Mouse (Mus musculus) fibroblast of lung, adult 2 months (primary cell): Measurements from ENCODE around the gene Elof1.

Source experiments
- DNase-seq: peaks from one replicate; pipeline ENCODE4 v3.0.0-alpha.2; 2011; ENCODE audit warnings: low read depth

The Elof1 gene

DNA sequence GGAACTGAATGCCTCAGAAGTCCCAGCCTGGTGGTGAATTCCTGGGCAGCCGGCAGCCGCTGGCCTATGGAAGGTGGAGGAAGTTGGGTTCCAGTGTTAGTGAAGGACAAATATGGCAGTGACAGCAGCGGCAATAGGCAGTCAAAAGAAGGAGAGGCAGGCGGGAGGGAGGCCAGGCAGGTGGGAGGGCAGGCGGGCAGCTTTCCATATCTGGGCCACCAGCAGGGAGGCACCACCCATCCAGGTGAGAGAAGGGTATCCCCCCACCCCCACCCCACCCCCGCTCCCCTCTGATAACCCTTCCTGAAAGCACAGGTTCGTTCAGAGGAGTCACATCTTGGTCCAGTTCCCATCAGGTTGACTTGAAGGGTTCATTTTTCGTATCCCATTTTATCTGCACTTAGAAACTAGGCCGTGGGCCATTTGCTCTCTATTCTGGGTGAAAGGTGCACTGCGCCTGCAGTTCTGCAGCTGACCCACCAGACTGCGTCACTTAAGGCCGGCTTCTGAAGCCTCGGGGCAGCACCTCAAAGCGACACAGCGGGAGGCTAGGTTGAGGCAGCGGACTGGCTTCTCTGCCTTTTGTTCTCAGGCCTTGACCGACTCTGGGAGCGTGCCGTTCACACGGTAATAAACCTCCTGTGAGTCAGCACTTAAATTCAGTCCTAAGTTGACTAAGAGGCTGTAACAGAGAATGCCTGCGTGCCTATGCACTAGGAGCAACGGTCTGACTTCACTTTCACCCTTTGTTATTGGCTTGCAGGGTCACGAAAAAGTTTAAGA, 20.0 kb upstream of the Elof1 start:
- DNase-seq, result peak; percentile 73

DNA sequence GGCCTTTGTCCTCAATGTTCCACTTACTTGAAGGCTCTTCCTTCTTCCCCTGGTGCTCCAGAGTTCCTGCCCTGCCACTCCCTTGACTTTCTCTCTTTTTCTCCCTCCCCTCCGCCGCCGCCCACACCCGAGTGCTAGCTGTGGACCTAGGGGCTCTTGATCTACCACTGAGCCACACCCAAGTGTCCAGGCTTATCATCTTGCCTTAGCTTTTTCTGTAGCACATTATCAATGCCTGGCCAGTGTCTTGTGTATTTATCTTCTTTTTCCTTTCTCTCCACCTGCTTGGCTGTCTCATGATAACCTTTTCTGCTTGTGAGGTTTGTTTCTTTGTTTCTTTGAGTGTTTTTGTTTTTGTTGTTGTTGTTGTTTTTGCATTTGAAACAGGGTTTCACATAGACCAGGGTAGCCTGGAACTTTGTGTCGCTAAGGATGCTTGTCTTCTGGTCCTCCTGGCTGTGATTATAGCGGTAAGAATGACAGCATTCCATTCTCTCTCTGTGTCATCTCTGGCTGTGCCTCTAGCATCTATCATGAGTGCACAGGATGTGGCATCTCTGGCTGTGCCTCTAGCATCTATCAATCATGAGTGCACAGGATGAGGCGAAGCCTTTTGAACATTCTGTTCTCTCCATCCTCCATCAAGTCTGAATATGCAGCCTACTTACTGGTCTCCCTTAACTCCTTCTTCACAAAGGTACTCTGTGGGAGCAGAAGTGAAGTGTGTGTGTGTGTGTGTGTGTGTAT, 18.8 kb upstream of the Elof1 start, which contains the start of gene Acp5:
Gene Acp5, minus strand, starts transcription at position 68 of the 747 bp plus-strand sequence.
- DNase-seq, result no peak

DNA sequence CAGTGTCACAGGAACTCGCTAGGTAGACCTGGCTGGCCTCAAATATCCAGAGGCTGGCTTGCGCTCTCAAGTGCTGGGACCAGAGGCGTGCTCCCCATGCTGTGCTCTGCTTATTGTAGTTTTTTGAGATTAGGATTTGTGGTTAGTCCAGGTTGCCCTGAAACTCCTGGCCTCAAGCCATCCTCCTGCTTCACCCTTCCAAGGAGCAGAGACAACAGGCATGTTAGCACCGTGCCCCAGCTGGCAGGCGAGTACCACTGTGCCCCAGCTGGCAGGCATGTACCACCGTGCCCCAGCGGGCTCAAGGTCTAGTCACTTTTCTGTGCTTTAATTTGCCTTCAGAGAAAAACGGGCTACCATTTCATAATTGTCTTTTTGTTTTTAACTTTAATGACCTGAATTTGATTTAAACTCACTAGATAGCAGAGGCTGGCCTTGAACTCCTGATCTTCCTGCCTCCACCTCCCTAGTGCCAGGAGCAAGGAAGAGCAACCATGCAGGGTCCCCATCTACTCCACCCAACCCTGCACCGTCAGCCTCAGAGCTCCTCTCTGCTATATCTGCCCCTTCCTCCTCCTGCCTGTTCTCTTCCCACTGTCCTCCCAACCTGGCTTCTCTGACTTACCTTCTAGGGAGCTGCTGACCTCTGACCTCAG, 18.1 kb upstream of the Elof1 start:
- no peak for DNase-seq

DNA sequence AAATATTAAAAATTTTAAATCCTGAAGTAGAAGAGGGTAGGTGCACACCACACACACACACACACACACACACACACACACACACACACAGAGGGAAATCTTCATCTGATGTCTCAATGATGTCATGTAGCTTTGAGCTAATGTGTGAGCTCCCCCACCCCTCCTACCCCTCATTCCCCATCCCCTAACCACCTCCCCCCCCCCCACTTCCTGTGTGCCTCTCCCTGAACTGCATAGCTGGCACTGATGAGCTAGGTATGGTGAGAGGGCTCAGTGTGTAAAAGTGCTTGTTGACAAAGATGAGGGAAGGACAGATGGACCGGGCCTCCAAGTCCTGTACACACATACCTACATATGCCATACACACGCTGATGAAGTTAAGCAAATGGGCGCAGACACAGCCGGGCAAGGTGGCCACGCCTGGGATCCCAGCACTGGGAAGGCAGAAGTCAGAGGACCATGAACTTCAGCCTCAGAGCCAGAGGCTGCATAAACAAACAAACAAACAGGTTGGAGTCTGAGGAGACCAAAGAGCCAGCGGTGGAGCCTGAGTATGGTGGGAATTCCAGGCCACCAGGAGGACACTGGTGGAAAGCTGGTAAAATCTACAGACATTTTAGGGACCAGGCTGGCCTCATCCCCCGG, 17.4 kb upstream of the Elof1 start:
- DNase-seq, result no peak

DNA sequence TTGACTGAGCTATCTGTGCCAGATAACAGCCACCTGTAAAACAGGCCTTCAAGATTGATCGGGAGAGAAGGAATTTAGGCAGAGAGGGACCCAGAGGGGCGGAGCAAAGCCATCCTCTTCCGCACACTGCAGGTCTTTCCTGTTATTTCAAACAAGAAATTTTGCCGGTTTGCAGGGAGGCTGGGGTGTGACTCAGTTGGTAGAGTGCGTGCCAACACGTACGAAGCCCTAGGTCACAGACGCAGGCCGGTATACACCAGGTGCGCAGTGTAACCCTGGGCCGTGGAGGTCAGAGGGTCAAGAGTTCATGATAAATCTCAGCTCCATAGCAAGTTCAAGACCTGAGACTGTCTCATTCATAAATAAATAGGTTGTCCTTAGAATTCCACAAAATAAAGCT, 15.2 kb upstream of the Elof1 start:
- DNase-seq, result no peak

DNA sequence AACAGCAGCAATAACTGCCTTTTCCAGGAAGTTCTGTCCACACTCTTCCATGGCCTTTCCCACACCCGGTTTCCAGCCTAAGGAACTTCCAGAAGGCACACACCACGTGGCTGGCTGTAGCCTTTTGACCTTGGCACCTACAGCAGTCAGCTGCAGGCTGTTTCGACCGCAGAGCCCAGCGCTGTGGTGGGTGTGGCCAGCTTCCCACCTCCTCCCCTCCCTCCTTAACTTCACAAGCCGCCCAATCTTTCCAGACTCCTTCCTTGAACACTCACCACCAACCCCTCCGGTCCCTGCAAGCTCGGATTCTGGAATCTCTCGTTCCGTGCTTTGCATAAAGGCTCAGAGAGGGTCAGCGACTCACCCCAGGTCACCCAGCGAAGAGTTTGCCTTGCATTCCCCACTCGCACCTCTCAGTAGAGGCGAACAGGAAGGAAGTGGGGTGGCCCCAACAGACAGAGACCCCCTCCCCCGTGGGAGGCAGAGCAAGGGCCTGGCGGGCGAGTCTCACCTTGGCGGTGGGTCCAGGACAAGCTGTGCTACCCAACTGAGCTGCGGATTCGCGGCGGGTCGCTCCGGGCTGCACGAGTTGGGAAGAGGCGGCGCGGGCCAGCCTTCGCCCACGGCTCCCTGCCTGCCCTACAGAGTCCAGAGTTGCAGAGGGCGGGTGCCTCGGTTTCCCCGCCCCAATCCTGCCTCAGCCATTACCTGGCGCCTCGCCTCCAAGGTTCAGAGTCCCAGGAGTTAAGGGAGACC, 14.4 kb upstream of the Elof1 start:
- DNase-seq, result peak; percentile 79

DNA sequence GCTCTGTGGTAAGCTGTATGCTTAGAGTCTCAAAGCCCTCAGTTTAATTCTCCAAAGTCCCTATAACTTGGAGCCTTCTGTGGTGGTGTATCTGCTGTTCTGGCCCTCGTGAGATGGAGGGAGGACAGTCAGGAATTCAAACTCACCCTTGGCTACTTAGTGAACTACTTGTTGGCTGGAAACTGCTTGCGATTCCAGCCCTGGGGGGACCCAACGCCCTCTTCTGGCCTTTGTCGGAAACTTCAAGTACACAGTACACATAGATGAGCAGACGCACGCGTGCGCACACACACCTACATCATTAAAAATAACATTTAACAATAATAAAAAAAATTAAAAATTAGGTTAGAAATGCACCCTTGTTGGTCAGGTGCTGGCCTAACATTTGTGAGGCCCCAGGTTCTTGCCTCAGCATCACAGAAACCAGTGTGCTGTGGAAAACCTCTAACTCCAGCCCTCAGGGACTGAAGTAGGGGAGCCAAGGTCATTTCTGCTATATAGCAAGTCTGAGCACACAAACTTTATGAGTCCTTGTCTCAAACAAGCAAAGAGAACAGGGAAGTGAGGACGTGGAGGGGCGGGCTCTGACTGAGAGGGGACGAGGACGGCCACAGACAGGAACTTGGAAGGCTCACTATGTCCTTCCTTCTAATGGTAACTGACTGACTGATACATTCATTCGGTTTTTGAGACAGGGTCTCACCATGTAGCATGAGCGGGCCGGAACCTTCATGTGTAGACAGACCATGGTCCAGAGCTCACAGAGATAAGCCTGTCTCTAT, 8.5 kb upstream of the Elof1 start:
- DNase-seq, result no peak

DNA sequence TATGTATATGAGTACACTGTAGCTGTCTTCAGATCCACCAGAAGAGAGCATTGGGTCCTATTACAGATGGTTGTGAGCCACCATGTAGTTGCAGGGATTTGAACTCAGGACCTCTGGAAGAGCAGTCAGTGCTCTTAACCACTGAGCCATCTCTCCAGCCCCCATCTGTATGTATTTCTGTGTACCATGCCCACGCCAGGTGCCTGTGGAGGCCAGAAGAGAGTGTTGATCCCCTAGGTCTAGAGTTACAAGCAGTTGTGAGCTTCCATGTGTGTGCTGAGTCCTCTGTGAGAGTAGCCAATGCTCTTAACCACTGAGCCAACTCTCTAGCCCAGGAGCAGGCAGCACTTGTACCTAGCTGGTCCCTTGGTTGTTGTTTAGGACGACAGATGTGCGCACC, 7.2 kb upstream of the Elof1 start:
- no peak for DNase-seq

DNA sequence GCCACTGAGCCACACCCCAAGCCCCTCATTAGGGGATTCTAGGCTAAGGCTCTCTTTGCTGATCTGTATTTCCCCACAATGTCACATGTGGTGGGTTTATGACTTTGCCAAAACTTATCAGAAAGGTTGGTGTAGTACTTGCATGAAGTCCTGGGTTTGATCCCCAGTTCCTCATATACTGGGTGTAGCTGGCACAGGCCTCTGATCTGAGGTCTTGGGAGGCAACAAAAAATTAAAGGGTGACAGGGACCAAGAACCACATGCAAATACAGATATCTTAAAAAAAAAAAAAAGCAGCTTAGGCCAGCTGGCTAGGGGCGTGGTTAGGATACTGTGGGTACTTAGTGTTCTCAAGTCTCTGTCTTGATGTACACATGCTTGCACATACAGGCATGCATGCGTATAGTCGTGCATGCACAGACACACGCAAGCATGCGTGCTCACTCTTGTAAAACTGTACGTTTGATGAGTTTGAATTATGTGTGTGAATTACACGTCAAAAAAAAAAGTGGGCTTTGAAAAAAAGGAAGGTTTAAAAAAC, 6.2 kb upstream of the Elof1 start:
- DNase-seq, result no peak

DNA sequence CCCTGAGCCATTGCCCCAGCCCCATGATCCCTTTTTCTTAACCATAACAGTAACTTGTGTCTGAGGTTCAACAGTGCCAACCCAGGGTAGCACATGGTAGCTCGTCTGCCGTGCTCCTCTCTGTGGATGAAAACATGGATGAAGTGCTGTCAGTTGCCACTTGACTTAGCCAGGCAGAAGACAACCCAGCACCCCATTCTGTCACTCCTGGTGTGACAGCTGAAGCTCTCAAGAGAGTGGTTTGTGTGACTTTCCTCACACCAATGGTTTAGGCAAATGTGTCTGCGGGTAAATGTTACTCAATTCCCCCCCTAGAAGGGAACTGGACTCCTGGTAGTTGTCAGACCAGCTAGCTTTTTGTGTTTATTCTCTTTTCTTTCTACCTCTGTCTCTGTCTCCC, 5.0 kb upstream of the Elof1 start:
- no peak for DNase-seq

DNA sequence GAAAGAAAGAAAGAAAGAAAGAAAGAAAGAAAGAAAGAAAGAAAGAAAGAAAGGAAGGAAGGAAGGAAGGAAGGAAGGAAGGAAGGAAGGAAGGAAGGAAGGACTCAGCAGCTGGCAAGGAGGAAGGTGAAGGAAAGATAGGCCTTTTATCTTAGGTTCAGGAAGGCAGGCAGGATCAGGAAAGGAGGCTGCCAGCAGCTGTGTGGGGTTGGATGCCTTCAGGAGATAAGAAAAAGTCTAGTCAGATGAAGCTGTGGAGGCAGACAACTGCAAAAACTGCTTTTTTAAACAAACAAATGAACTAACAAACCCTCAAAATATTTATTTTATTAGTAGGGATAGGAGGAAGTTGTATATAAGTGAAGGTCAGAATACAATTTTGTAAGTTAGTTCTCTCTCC, 4.6 kb upstream of the Elof1 start:
- no peak for DNase-seq

DNA sequence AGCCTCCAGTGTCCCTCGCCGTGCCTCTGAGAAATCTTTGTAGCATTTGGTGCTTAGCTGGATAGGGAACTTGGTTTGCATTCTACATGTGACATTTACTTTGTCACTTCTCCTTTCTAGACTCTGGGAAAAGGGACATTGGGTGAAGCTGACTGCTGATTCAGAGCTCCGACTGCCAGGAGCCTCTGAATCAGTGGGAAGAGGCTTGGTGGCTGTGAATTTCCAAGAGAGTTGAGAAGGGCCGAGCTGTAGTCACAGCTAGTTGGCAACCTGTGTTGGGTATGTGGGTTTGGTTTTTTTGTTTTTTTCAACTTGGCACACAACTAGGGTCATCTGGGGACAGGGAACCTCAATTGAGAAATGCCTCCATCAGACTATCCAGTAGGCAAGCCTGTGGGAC, 2.6 kb upstream of the Elof1 start:
- DNase-seq, result no peak

DNA sequence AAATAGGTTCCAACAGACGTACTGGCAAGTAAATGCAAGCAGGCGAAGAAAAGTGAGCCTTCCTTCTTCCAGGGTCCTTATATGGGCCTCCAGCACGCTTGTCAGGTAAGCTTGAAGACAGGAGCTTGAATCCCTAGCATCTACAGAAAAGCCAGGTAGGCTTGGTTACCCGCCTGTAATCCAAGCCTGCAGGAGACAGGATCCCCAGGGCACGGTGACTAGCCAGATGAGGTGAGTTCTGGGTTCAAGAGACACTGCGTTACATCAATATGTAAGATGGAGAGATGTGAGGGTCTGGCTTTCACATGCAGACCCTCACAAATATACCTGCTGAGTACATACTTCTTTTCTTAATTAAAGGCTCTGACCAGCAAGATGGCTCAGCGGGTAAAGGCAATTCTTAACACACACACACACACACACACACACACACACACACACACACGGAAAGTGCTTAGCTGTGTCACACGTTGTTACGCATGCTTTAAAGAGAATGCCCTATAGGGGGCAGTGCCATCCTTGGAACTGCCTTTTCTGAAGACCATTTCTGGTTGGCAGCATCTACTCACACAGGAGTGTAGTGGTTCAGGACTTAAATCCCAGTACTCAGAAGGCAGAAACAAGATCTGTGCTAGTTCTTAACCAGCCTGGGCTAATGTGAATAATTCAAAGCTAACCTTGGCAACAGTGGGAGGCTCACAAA, 933 bp upstream of the Elof1 start:
- peak; percentile 47 for DNase-seq

DNA sequence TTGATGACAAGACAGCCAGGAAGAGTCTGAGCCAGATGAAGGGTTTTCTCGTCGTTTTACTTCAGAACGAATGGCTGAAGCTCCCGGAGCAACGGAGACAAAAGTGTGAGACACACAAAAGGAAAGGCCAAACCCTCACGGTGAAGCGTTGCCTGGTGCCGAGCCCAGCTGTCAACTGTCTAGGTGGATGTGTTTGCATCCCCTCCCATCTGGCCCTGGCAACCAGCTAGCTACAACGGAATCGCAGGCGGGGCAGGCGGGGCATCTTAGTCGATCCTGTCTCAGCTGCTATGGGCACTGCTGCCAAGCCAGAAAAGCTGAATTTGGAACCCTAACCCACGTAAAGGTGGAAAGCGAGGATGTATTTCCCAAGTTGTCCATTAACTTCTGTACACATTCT, 886 bp downstream of the Elof1 start:
- no peak for DNase-seq

DNA sequence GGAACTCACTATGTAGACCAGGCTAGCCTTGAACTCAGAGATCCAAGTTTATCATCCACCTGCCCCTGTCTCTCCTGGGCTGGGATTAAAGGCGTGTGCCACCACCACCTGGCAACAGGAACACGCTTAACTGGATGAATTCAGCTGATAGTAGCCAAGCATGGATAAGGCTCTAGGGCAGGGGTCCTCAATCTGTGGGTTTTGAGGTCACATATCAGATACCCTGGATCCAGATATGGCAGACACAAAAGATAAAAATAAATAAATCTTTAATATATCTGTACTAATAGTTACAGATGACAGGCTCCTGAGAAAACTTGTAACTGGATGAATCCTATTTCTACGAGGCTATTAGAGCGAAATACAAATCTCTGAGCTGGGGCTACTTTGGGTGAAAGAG, 1.3 kb downstream of the Elof1 start:
- DNase-seq, result no peak

DNA sequence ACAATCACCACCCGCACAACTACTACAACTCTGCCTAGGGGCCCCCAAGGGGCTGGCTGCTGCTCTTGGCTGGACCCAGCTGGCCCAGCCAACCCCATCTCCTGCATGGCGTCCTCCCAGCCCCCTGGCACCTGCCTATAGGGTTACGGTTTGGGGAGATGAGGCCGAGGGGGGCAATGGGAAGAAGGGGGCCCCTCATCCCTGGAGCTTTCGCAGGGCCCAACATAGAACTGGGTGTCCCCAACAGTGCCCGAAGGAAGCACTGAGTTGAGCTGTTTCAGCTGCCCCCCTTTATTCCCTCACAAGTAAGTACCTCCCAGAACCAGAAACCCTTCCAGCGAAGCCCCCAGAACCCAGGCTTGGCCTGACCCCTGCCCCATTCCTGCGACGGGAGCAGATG, 8.8 kb downstream of the Elof1 start:
- no peak for DNase-seq

DNA sequence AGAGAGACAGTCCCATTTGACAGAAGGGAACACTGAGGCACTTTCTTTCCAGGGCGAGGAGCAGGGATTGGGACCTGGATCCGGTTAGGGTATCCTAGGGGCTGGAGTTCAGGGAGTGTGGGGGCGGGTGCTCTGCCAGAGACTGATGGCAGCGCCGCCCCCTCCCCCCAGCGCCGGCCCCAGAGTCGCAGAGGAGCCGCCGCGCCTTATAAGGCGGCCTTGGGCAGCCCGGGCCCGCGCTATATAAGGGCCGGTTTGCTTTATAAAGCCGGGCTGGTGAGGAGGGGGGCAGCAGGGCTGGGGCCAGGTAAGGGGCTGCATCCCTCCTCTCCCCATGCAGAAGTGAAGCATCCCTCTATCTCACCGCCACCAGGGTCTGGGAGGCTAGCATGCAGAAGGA, 17.1 kb downstream of the Elof1 start:
- no peak for DNase-seq

DNA sequence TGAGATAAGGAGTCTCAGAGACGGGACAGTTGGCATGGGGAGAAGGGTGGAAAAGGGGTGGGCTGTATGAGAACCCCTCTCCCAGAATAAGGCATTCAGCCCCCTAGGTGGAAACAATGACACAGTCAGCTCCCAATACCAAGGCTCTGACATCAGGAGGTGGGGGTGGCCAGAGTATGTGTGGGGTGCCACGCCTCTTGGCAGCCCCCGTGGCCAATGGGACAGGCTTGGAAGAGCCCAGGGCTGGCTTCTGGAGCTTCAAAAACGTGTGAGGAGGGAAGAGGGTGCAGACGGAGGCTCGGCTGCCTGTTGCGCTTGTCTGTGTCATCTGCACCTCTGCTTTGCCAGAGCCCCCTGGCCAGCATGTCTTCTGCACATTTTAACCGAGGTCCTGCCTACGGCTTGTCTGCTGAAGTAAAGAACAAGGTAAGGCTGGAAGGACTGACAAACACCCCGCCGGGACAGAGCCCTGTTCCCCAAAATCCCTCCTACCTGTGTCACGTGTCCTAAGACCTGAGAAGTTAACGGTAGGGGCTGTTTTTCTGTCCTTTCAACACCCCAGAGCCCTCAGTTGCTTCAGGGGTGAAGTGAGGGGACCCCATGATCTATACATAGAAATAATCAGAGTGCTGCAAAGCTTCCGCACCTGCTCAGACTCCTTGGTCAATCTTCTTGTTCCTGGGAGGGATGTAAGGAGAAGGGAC, 17.8 kb downstream of the Elof1 start, which contains the start of gene Cnn1:
Gene Cnn1, plus strand, starts transcription at position 224 of the 704 bp plus-strand sequence.
- DNase-seq, result no peak

DNA sequence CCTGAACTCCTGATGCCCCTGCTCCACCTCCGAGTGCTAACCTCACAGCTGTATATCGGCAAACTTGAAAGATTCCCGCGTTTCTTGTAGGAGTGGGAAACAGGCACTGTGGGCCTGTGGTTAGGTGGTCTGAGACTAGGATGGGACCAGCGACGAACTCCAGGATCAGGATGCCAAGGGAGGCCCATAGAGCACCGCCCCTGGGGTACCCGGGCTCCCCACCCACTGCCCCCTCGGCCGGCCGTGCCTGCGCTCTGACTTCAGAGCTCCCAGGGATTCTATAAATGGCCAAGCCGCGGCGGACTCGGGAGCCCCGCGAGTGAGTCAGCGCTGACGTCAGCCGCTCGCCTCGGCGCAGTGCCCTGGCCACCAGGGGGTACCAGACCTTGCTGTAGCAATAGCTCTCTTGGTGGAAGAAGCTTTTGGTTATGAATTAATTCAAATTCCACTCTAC, 21.1 kb downstream of the Elof1 start:
- peak; percentile 78 for DNase-seq
